Mouse (Mus musculus) forebrain, embryonic 14.5 days (tissue): ENCODE data around the gene Nexn. TPM values are rescaled to one million over a fixed set of nuclear protein-coding genes. Genes with fewer than 3 reads are reported as not detected.

Source experiments
- ATAC-seq: fragments of 200-750 bp; cut with Nextera tagmentation; 2 replicates; pipeline ENCODE4 v1.8.0; 2017; ENCODE audit warnings: mild to moderate bottlenecking, moderate library complexity
- DNase-seq: peaks from one replicate; pipeline ENCODE4 v3.0.0-alpha.2; 2015; ENCODE audit warnings: low spot score
- H3K27ac ChIP-seq: fragments of 300-500 bp; sonication (generic); 2 replicates; pipeline ENCODE4 v1.5.1; 2014; ENCODE audit warnings: low read depth, mild to moderate bottlenecking, control low read depth, low read length, moderate library complexity
- H3K27me3 ChIP-seq: fragments of 300-500 bp; sonication (generic); replicated peaks from 2 replicates; pipeline ENCODE4 v1.6.1; 2014; ENCODE audit warnings: low read length, control low read depth, mixed read lengths; ENCODE audit not compliant: control insufficient read depth, insufficient read depth
- H3K36me3 ChIP-seq: fragments of 300-500 bp; sonication (generic); 2 replicates; pipeline ENCODE4 v1.6.1; 2014; ENCODE audit warnings: low read length, control low read depth; ENCODE audit not compliant: control insufficient read depth, insufficient read depth
- H3K4me1 ChIP-seq: fragments of 300-500 bp; sonication (generic); 2 replicates; pipeline ENCODE4 v1.6.1; 2014; ENCODE audit warnings: antibody characterized with exemption, low read length, control low read depth; ENCODE audit not compliant: control insufficient read depth, insufficient read depth
- H3K4me2 ChIP-seq: fragments of 300-500 bp; sonication (generic); 2 replicates; pipeline ENCODE4 v1.6.1; 2014; ENCODE audit warnings: mild to moderate bottlenecking, control low read depth, low read length
- H3K4me3 ChIP-seq: fragments of 300-500 bp; sonication (generic); 2 replicates; pipeline ENCODE4 v1.5.1; 2014; ENCODE audit warnings: low read depth, low read length, control low read depth
- H3K9ac ChIP-seq: fragments of 300-500 bp; sonication (generic); 2 replicates; pipeline ENCODE4 v1.6.1; 2014; ENCODE audit warnings: mild to moderate bottlenecking, low read length, control low read depth, moderate library complexity
- H3K9me3 ChIP-seq: fragments of 300-500 bp; sonication (generic); replicated peaks from 2 replicates; pipeline ENCODE4 v1.6.1; 2016; ENCODE audit warnings: low read length, control low read depth, mixed read lengths; ENCODE audit not compliant: control insufficient read depth
- WGBS: fragments of 180-500 bp; shearing (Covaris S2); extraction: QIAGEN DNeasy Blood & Tissue Kit; methylation state at CpG from one replicate; pipeline ENCODE4 v1.1.7; 2014; 5-methylcytosine and 5-hydroxymethylcytosine counted together
- polyA plus RNA-seq: library from polyadenylated mRNA; unstranded; fragments of >200 nt; fragmentation: Nextera tagmentation; extraction: Ambion mirVana; gene quantifications from 2 replicates; pipeline ENCODE4 v1.2.1, GENCODE M21; 2014

The Nexn gene
- polyA plus RNA-seq, 1 experiment from 2014 or later = 1.8 TPM

- Histone ChIP-seq H3K9ac (no peak overlapping the region), H3K27me3 (no peaks in the 10 kb centered on the region), H3K9me3 (no peaks in the 10 kb centered on the region), H3K27ac (no peak overlapping the region), H3K4me2 (no peak overlapping the region), H3K4me1 (no peaks in the 10 kb centered on the region), H3K36me3 (peaks cover 56% of the 10 kb centered on the region), H3K4me3 (no peak overlapping the region)
- WGBS = 81% methylated on average over 9 of the region's 9 CpGs
- no peak for DNase-seq
- ATAC-seq = no peak
These were observed 21.7 kb upstream of the Nexn start for GRCm38 (mm10) chr3:152287810-152288209.

- Histone ChIP-seq H3K27ac (no peak overlapping the region), H3K27me3 (no peaks in the 10 kb centered on the region), H3K9ac (no peak overlapping the region), H3K36me3 (peaks cover 63% of the 10 kb centered on the region), H3K4me2 (no peak overlapping the region), H3K4me1 (no peaks in the 10 kb centered on the region), H3K4me3 (no peak overlapping the region), H3K9me3 (no peaks in the 10 kb centered on the region)
- 94% methylated on average over 5 of the region's 5 CpGs for WGBS
- DNase-seq (no peak), ATAC-seq (no peak)
These were observed 18.6 kb upstream of the Nexn start for GRCm38 (mm10) chr3:152284759-152285158.

- 100% methylated on average over 1 of the region's 1 CpGs for WGBS
- Histone ChIP-seq H3K27me3 (no peaks in the 10 kb centered on the region), H3K9ac (no peak overlapping the region), H3K36me3 (peaks cover 63% of the 10 kb centered on the region), H3K9me3 (no peaks in the 10 kb centered on the region), H3K4me3 (no peak overlapping the region), H3K4me2 (no peak overlapping the region), H3K4me1 (no peaks in the 10 kb centered on the region), H3K27ac (no peak overlapping the region)
- DNase-seq = no peak
- ATAC-seq = no peak
These were observed 18.2 kb upstream of the Nexn start for GRCm38 (mm10) chr3:152284306-152284705.

- DNase-seq (no peak), ATAC-seq (no peak)
- 46% methylated on average over 3 of the region's 3 CpGs for WGBS
- no peak overlapping the region for H3K9ac ChIP-seq
- H3K36me3 ChIP-seq = peaks cover 51% of the 10 kb centered on the region
- H3K4me1 ChIP-seq = no peaks in the 10 kb centered on the region
- no peaks in the 10 kb centered on the region for H3K27me3 ChIP-seq
- no peak overlapping the region for H3K27ac ChIP-seq
- H3K4me2 ChIP-seq = no peak overlapping the region
- no peak overlapping the region for H3K4me3 ChIP-seq
- no peaks in the 10 kb centered on the region for H3K9me3 ChIP-seq
These were observed 16.0 kb upstream of the Nexn start for GRCm38 (mm10) chr3:152282126-152282525.

- WGBS = 84% methylated on average over 2 of the region's 2 CpGs
- DNase-seq = no peak
- no peak overlapping the region for H3K4me3 ChIP-seq
- no peaks in the 10 kb centered on the region for H3K9me3 ChIP-seq
- no peak overlapping the region for H3K4me2 ChIP-seq
- no peaks in the 10 kb centered on the region for H3K4me1 ChIP-seq
- H3K27me3 ChIP-seq = no peaks in the 10 kb centered on the region
- H3K36me3 ChIP-seq = peaks cover 41% of the 10 kb centered on the region
- ATAC-seq = no peak
- no peak overlapping the region for H3K9ac ChIP-seq
- H3K27ac ChIP-seq = no peak overlapping the region
These were observed 12.3 kb upstream of the Nexn start for GRCm38 (mm10) chr3:152278431-152278830.

- WGBS = 92% methylated on average over 2 of the region's 2 CpGs
- Histone ChIP-seq H3K4me2 (no peak overlapping the region), H3K4me3 (no peak overlapping the region), H3K27me3 (no peaks in the 10 kb centered on the region), H3K9me3 (no peaks in the 10 kb centered on the region), H3K4me1 (no peaks in the 10 kb centered on the region), H3K36me3 (peaks cover 37% of the 10 kb centered on the region), H3K9ac (no peak overlapping the region), H3K27ac (no peak overlapping the region)
- no peak for DNase-seq
- no peak for ATAC-seq
These were observed 11.8 kb upstream of the Nexn start for GRCm38 (mm10) chr3:152277912-152278311.

- H3K27ac ChIP-seq = no peak overlapping the region
- H3K9ac ChIP-seq = no peak overlapping the region
- H3K9me3 ChIP-seq = no peaks in the 10 kb centered on the region
- no peaks in the 10 kb centered on the region for H3K27me3 ChIP-seq
- H3K4me3 ChIP-seq = no peak overlapping the region
- WGBS = 97% methylated on average over 3 of the region's 3 CpGs
- peaks cover 27% of the 10 kb centered on the region for H3K36me3 ChIP-seq
- no peaks in the 10 kb centered on the region for H3K4me1 ChIP-seq
- DNase-seq (no peak), ATAC-seq (no peak)
- no peak overlapping the region for H3K4me2 ChIP-seq
These were observed 10.8 kb upstream of the Nexn start for GRCm38 (mm10) chr3:152276935-152277334.

GRCm38 (mm10) chr3:152275008-152275407 is 8.9 kb upstream of the Nexn start:
- Histone ChIP-seq H3K27ac (no peak overlapping the region), H3K27me3 (no peaks in the 10 kb centered on the region), H3K9me3 (no peaks in the 10 kb centered on the region), H3K4me3 (no peak overlapping the region), H3K9ac (no peak overlapping the region), H3K4me2 (no peak overlapping the region), H3K36me3 (peaks cover 17% of the 10 kb centered on the region), H3K4me1 (no peaks in the 10 kb centered on the region)
- DNase-seq (no peak), ATAC-seq (no peak)
- 79% methylated on average over 8 of the region's 8 CpGs for WGBS

GRCm38 (mm10) chr3:152272974-152273685 is 7.0 kb upstream of the Nexn start:
- ATAC-seq = no peak

More at GRCm38 (mm10) chr3:152272974-152273685, 7.0 kb upstream of the Nexn start:
- no peak overlapping the region for H3K27ac ChIP-seq
- no peak overlapping the region for H3K4me3 ChIP-seq
- no peaks in the 10 kb centered on the region for H3K9me3 ChIP-seq
- peaks cover 17% of the 10 kb centered on the region for H3K36me3 ChIP-seq
- H3K4me1 ChIP-seq = no peaks in the 10 kb centered on the region
- no peaks in the 10 kb centered on the region for H3K27me3 ChIP-seq
- 87% methylated on average over 20 of the region's 20 CpGs for WGBS
- DNase-seq = no peak
- no peak overlapping the region for H3K4me2 ChIP-seq
- no peak overlapping the region for H3K9ac ChIP-seq
